Mouse (Mus musculus) Patski (cell line): ENCODE results near the gene Inip. TPM values are rescaled to one million over a fixed set of nuclear protein-coding genes. Genes with fewer than 3 reads are reported as not detected.

Source experiments
- ATAC-seq: fragments of 100-300 bp; one replicate; pipeline ENCODE4 v1.8.0; 2021
- CTCF ChIA-PET: fragments of 350-600 bp; sonication (Branson Sonifier 250); formaldehyde crosslinking; loops from one replicate; lab custom pipeline; 2022; ENCODE audit warnings: inconsistent platforms; lab: Charles Lee
- POLR2A ChIA-PET: fragments of 350-600 bp; sonication (Branson Sonifier 250); formaldehyde crosslinking; loops from one replicate; lab custom pipeline; 2022; ENCODE audit warnings: antibody characterized with exemption, inconsistent platforms; lab: Charles Lee
- DNase-seq: peaks from one replicate; pipeline ENCODE4 v3.0.0-alpha.2; 2011; ENCODE audit warnings: low read depth, low spot score
- H3K27me3 ChIP-seq: fragments of 371-371 bp; one replicate; pipeline ENCODE4 v1.5.1; 2021
- CTCF ChIP-seq: fragments of 100-300 bp; IDR thresholded peaks from one replicate; pipeline ENCODE4 v1.5.1; 2021
- in situ Hi-C: fragments of 300-500 bp; cut with MboI; formaldehyde crosslinking; loops from 3 replicates; pipeline ENCODE4 v1.11.1; 2018; ENCODE audit warnings: low pct_unique_long_range_greater_than_20kb, mixed read lengths
- polyA plus RNA-seq: library from polyadenylated mRNA; unstranded; gene quantifications from one replicate; pipeline ENCODE4 v1.2.3, GENCODE M21; 2021

Gene Inip
- 11.1 TPM for polyA plus RNA-seq

- no peaks in the 10 kb centered on the region for H3K27me3 ChIP-seq
- no peak for DNase-seq
- CTCF ChIA-PET, result no interaction called here
- TF ChIP-seq CTCF, result no peak
- in situ Hi-C loops, result no loop called here
- POLR2A ChIA-PET, result no interaction called here
- ATAC-seq, result no peak
Observed at GRCm38 (mm10) chr4:59801489-59801888, at the start of gene Inip. TSS of gene Inip (minus strand) at chr4:59801589.

GRCm38 (mm10) chr4:59850181-59850580 lies 48.8 kb upstream of the Inip start:
- ChIA-PET POLR2A (no interaction called here), CTCF (interaction anchor here (1.0 to 3.3 kb wide), 9 partner anchors 12 to 82 kb away, joined by 3 to 21 read pairs (median 4); partner anchors contain the start of gene Snx30)
- DNase-seq (no peak), ATAC-seq (no peak)
- no peaks in the 10 kb centered on the region for H3K27me3 ChIP-seq
- TF ChIP-seq CTCF, result peak; percentile 52
- in situ Hi-C loops, result no loop called here

GRCm38 (mm10) chr4:59847447-59847846 lies 46.1 kb upstream of the Inip start:
- in situ Hi-C loops, result no loop called here
- ChIA-PET CTCF (interaction anchor here (1.8 kb wide), 1 partner anchor 41 kb away, joined by 4 read pairs; no protein-coding TSS in a partner anchor), POLR2A (no interaction called here)
- TF ChIP-seq CTCF, result no peak
- ATAC-seq (no peak), DNase-seq (no peak)
- H3K27me3 ChIP-seq, result no peaks in the 10 kb centered on the region

- TF ChIP-seq CTCF, result no peak
- H3K27me3 ChIP-seq, result no peaks in the 10 kb centered on the region
- in situ Hi-C loops, result no loop called here
- ChIA-PET POLR2A (no interaction called here), CTCF (no interaction called here)
- DNase-seq (no peak), ATAC-seq (no peak)
Observed at GRCm38 (mm10) chr4:59845245-59845637, 43.9 kb upstream of the Inip start.

GRCm38 (mm10) chr4:59844460-59845244 lies 43.3 kb upstream of the Inip start:
- TF ChIP-seq CTCF, result no peak
- ChIA-PET POLR2A (no interaction called here), CTCF (interaction anchor here (0.9 kb wide), 1 partner anchor 39 kb away, joined by 4 read pairs; the partner anchor contains the start of gene Snx30)
- in situ Hi-C loops, result no loop called here
- DNase-seq (no peak), ATAC-seq (no peak)
- H3K27me3 ChIP-seq, result no peaks in the 10 kb centered on the region

GRCm38 (mm10) chr4:59837659-59838058 lies 36.3 kb upstream of the Inip start:
- POLR2A ChIA-PET, result no interaction called here
- CTCF ChIA-PET, result no interaction called here
- DNase-seq (no peak), ATAC-seq (no peak)
- no peaks in the 10 kb centered on the region for H3K27me3 ChIP-seq
- TF ChIP-seq CTCF, result no peak
- in situ Hi-C loops, result no loop called here

GRCm38 (mm10) chr4:59832810-59833209 lies 31.4 kb upstream of the Inip start:
- DNase-seq, result no peak
- ChIA-PET POLR2A (no interaction called here), CTCF (no interaction called here)
- H3K27me3 ChIP-seq, result no peaks in the 10 kb centered on the region
- TF ChIP-seq CTCF, result no peak
- no peak for ATAC-seq
- in situ Hi-C loops, result no loop called here

GRCm38 (mm10) chr4:59831038-59831437 lies 29.6 kb upstream of the Inip start:
- TF ChIP-seq CTCF, result no peak
- CTCF ChIA-PET, result no interaction called here
- ATAC-seq, result no peak
- in situ Hi-C loops, result no loop called here
- no peak for DNase-seq
- POLR2A ChIA-PET, result no interaction called here
- H3K27me3 ChIP-seq, result no peaks in the 10 kb centered on the region

- ATAC-seq (no peak), DNase-seq (no peak)
- in situ Hi-C loops, result no loop called here
- no peak for TF ChIP-seq CTCF
- POLR2A ChIA-PET, result interaction anchor here (1.0 kb wide), 1 partner anchor 22 kb away, joined by 4 read pairs; no protein-coding TSS in a partner anchor
- no peaks in the 10 kb centered on the region for H3K27me3 ChIP-seq
- CTCF ChIA-PET, result interaction anchor here (1.4 to 1.8 kb wide), 2 partner anchors 14 to 42 kb away, joined by 3 to 4 read pairs; no protein-coding TSS in a partner anchor
Observed at GRCm38 (mm10) chr4:59829072-59829471, 27.7 kb upstream of the Inip start.

GRCm38 (mm10) chr4:59826381-59826780 lies 25.0 kb upstream of the Inip start:
- H3K27me3 ChIP-seq, result no peaks in the 10 kb centered on the region
- DNase-seq (no peak), ATAC-seq (no peak)
- CTCF ChIA-PET, result no interaction called here
- in situ Hi-C loops, result no loop called here
- TF ChIP-seq CTCF, result no peak
- POLR2A ChIA-PET, result no interaction called here

GRCm38 (mm10) chr4:59825634-59826033 lies 24.2 kb upstream of the Inip start:
- no peaks in the 10 kb centered on the region for H3K27me3 ChIP-seq
- ATAC-seq, result no peak
- in situ Hi-C loops, result no loop called here
- no peak for DNase-seq
- POLR2A ChIA-PET, result interaction anchor here (0.6 kb wide), 1 partner anchor 10 kb away, joined by 3 read pairs; no protein-coding TSS in a partner anchor
- CTCF ChIA-PET, result no interaction called here
- no peak for TF ChIP-seq CTCF
